Mouse (Mus musculus): ENCODE data around the gene Pmm1.

DNA sequence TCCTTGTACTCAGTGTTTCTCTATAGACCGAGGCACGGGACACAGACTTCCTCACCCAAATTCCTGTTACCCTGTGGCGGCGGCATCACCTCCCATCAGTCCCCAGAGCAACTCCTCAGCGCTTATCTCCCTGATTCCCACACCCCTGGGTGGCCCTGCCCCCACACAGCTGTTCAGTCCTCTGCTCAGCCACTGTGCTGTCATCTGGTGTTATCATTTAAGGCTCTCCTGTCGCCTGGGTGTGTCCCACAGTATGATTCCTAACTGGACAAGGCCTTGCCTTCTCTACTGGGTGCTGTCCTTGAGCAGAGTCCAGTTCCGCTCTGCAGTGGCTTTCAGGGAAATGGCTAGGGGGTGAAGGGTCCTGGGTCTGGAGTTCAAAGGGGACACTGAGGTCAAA, 29.8 kb upstream of the Pmm1 start:
- TF ChIP-seq CTCF (IDR thresholded peaks at IDR 0.05; ENCODE audit: low read depth, low read length) (no peak), POLR2AphosphoS5 (IDR thresholded peaks at IDR 0.05; ENCODE audit: insufficient replicate concordance, low read depth, low read length) (no peak), TAL1 (conservative IDR thresholded peaks at IDR 0.05; ENCODE audit: low read depth, low read length) (no peak), GATA1 (IDR thresholded peaks at IDR 0.05; ENCODE audit: borderline replicate concordance, low read length) (no peak)
